Mouse (Mus musculus) stomach, embryonic 16.5 days (tissue): ENCODE results near the gene Tmem132b. TPM values are rescaled to one million over a fixed set of nuclear protein-coding genes. Genes with fewer than 3 reads are reported as not detected.

ENCODE experiments used
- ATAC-seq: fragments of 200-750 bp; cut with Nextera tagmentation; 2 replicates; pipeline ENCODE4 v1.8.0; 2017; ENCODE audit warnings: moderate number of reproducible peaks, moderate TSS enrichment; ENCODE audit not compliant: insufficient read depth, low FRiP score
- H3K27ac ChIP-seq: fragments of 300-500 bp; sonication (generic); 2 replicates; pipeline ENCODE4 v1.5.1; 2014; ENCODE audit warnings: low read length
- H3K27me3 ChIP-seq: fragments of 300-500 bp; sonication (generic); 2 replicates; pipeline ENCODE4 v1.6.1; 2014; ENCODE audit warnings: low read length, control low read depth, mixed read lengths; ENCODE audit not compliant: control insufficient read depth, insufficient read depth
- H3K36me3 ChIP-seq: fragments of 300-500 bp; sonication (generic); 2 replicates; pipeline ENCODE4 v1.6.1; 2014; ENCODE audit warnings: low read length; ENCODE audit not compliant: control insufficient read depth, insufficient read depth
- H3K4me1 ChIP-seq: fragments of 300-500 bp; sonication (generic); 2 replicates; pipeline ENCODE4 v1.6.1; 2014; ENCODE audit warnings: low read length, control low read depth, mixed read lengths; ENCODE audit not compliant: control insufficient read depth, insufficient read depth
- H3K4me2 ChIP-seq: fragments of 300-500 bp; sonication (generic); 2 replicates; pipeline ENCODE4 v1.6.1; 2014; ENCODE audit warnings: low read depth, low read length, mixed read lengths
- H3K4me3 ChIP-seq: fragments of 300-500 bp; sonication (generic); replicated peaks from 2 replicates; pipeline ENCODE4 v1.5.1; 2014; ENCODE audit warnings: mild to moderate bottlenecking, low read length
- H3K9ac ChIP-seq: fragments of 300-500 bp; sonication (generic); 2 replicates; pipeline ENCODE4 v1.6.1; 2014; ENCODE audit warnings: low read length
- H3K9me3 ChIP-seq: fragments of 300-500 bp; sonication (generic); replicated peaks from 2 replicates; pipeline ENCODE4 v1.6.1; 2016; ENCODE audit warnings: low read length, control low read depth; ENCODE audit not compliant: control insufficient read depth
- WGBS: fragments of 180-500 bp; shearing (Covaris S2); extraction: QIAGEN DNeasy Blood & Tissue Kit; methylation state at CpG from one replicate; pipeline ENCODE4 v1.1.7; 2014; 5-methylcytosine and 5-hydroxymethylcytosine counted together
- polyA plus RNA-seq: library from polyadenylated mRNA; unstranded; fragments of >200 nt; fragmentation: Nextera tagmentation; extraction: Ambion mirVana; gene quantifications from 2 replicates; pipeline ENCODE4 v1.2.1, GENCODE M21; 2015

The Tmem132b gene
- polyA plus RNA-seq, 1 experiment from 2014 or later = 0.26 TPM

GRCm38 (mm10) chr5:125546293-125546692 is 14.7 kb downstream of the Tmem132b start:
- no peaks in the 10 kb centered on the region; the same call in 1 of the 2 replicates for H3K9me3 ChIP-seq
- WGBS = 27% methylated on average over 13 of the region's 13 CpGs
- no peaks in the 10 kb centered on the region for H3K36me3 ChIP-seq
- no peak for ATAC-seq
- no peak overlapping the region for H3K4me3 ChIP-seq
- no peak overlapping the region for H3K27ac ChIP-seq
- no peak overlapping the region for H3K9ac ChIP-seq
- no peak overlapping the region for H3K4me2 ChIP-seq
- H3K27me3 ChIP-seq = no peaks in the 10 kb centered on the region
- H3K4me1 ChIP-seq = no peaks in the 10 kb centered on the region

- Histone ChIP-seq H3K9ac (no peak overlapping the region), H3K27ac (no peak overlapping the region), H3K4me2 (no peak overlapping the region), H3K36me3 (no peaks in the 10 kb centered on the region), H3K4me3 (no peak overlapping the region), H3K27me3 (no peaks in the 10 kb centered on the region), H3K9me3 (no peaks in the 10 kb centered on the region; the same call in 1 of the 2 replicates), H3K4me1 (no peaks in the 10 kb centered on the region)
- 35% methylated on average over 11 of the region's 11 CpGs for WGBS
- ATAC-seq = no peak
Observed at GRCm38 (mm10) chr5:125549750-125550489, 18.3 kb downstream of the Tmem132b start.

- no peak overlapping the region for H3K4me2 ChIP-seq
- H3K4me1 ChIP-seq = no peaks in the 10 kb centered on the region
- no peak overlapping the region for H3K9ac ChIP-seq
- no peak overlapping the region for H3K27ac ChIP-seq
- H3K27me3 ChIP-seq = no peaks in the 10 kb centered on the region
- no peaks in the 10 kb centered on the region for H3K9me3 ChIP-seq
- no peak for ATAC-seq
- no peaks in the 10 kb centered on the region for H3K36me3 ChIP-seq
- 62% methylated on average over 5 of the region's 5 CpGs for WGBS
- H3K4me3 ChIP-seq = no peak overlapping the region
Observed at GRCm38 (mm10) chr5:125555732-125556131, 24.2 kb downstream of the Tmem132b start.

GRCm38 (mm10) chr5:125563492-125563891 is 31.9 kb downstream of the Tmem132b start:
- Histone ChIP-seq H3K4me1 (no peaks in the 10 kb centered on the region), H3K36me3 (no peaks in the 10 kb centered on the region), H3K4me3 (no peak overlapping the region), H3K9ac (no peak overlapping the region), H3K4me2 (no peak overlapping the region), H3K9me3 (no peaks in the 10 kb centered on the region), H3K27ac (no peak overlapping the region), H3K27me3 (no peaks in the 10 kb centered on the region)
- 37% methylated on average over 6 of the region's 6 CpGs for WGBS
- no peak for ATAC-seq

DNA sequence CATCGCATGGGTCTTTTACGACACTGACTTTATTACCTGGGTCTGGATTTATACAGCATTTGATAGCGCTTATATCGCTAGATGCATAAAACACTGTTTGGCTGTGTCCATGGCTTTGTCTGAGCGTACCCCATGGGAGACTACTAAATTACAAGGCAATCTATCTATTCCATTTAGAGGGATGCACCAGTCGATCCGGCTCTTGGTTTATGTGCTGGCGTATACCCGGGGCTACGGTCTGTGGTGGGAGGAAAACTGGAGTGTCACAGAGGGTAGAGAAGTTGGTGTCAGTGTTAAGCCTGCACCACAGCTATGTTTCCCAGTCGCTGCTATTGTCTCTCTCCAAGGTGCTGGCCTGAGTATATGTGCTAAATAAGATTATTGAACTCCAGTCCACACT is 34.2 kb downstream of the Tmem132b start:
- no peaks in the 10 kb centered on the region for H3K9me3 ChIP-seq
- no peak overlapping the region for H3K27ac ChIP-seq
- 74% methylated on average over 11 of the region's 11 CpGs for WGBS
- H3K4me1 ChIP-seq = no peaks in the 10 kb centered on the region
- ATAC-seq = no peak
- no peaks in the 10 kb centered on the region for H3K36me3 ChIP-seq
- no peak overlapping the region for H3K4me2 ChIP-seq
- no peaks in the 10 kb centered on the region for H3K27me3 ChIP-seq
- no peak overlapping the region for H3K4me3 ChIP-seq
- H3K9ac ChIP-seq = no peak overlapping the region

DNA sequence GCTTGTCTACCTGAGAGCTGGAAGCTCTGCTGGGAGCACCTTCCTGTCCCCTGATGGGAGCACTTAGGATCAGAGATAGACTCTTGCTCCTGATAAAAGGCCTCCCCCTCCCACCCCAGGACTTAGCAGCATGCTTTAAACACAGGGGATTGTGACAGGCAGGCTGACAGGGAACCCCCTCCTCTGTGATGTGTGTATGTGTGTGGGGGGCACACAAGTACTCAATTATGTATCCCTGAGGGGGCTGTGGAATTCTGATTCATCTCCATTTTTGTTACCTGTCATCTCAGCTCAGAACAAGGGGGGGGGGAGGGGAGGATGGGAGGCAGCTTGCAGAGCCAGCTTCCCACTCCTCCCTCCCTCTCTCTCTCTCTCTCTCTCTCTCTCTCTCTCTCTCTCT is 36.9 kb downstream of the Tmem132b start:
- Histone ChIP-seq H3K27ac (no peak overlapping the region), H3K4me3 (no peak overlapping the region), H3K9ac (no peak overlapping the region), H3K27me3 (no peaks in the 10 kb centered on the region), H3K4me1 (no peaks in the 10 kb centered on the region), H3K9me3 (no peaks in the 10 kb centered on the region), H3K4me2 (no peak overlapping the region), H3K36me3 (no peaks in the 10 kb centered on the region)
- no peak for ATAC-seq

DNA sequence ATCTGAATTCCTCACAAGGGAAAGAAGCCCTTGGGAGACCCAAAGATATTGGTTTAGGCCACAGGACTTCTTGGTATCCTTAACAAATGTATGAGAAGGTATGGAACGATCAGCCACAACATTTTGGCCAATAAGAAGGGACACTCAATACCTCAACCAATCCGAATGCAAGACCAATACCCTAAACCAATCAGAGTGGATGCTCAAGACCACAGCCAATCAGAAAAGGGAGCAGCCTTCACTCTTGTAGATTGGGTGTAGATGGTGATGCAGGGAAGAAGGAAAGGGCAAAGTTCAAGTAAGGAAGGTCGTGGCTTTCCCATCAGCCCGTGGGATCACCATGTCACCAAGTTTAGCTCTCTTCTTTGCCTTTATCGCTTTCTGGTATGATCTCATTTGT is 40.4 kb downstream of the Tmem132b start:
- no peaks in the 10 kb centered on the region for H3K27me3 ChIP-seq
- ATAC-seq = no peak
- no peak overlapping the region for H3K4me3 ChIP-seq
- 84% methylated on average over 5 of the region's 5 CpGs for WGBS
- no peaks in the 10 kb centered on the region for H3K36me3 ChIP-seq
- H3K4me2 ChIP-seq = no peak overlapping the region
- no peaks in the 10 kb centered on the region for H3K9me3 ChIP-seq
- no peak overlapping the region for H3K27ac ChIP-seq
- H3K4me1 ChIP-seq = no peaks in the 10 kb centered on the region
- no peak overlapping the region for H3K9ac ChIP-seq

- no peaks in the 10 kb centered on the region for H3K36me3 ChIP-seq
- no peak overlapping the region for H3K4me2 ChIP-seq
- H3K4me3 ChIP-seq = no peak overlapping the region
- WGBS = 15% methylated on average over 8 of the region's 8 CpGs
- no peak for ATAC-seq
- no peak overlapping the region for H3K9ac ChIP-seq
- no peak overlapping the region for H3K27ac ChIP-seq
- H3K9me3 ChIP-seq = no peaks in the 10 kb centered on the region
- no peaks in the 10 kb centered on the region for H3K27me3 ChIP-seq
- H3K4me1 ChIP-seq = no peaks in the 10 kb centered on the region
Observed at GRCm38 (mm10) chr5:125574886-125575285, 43.3 kb downstream of the Tmem132b start.

- 77% methylated on average over 2 of the region's 2 CpGs for WGBS
Observed at GRCm38 (mm10) chr5:125575866-125576265, 44.3 kb downstream of the Tmem132b start.

More at GRCm38 (mm10) chr5:125575866-125576265, 44.3 kb downstream of the Tmem132b start:
- ATAC-seq = no peak
- H3K4me2 ChIP-seq = no peak overlapping the region
- H3K4me3 ChIP-seq = no peak overlapping the region
- H3K4me1 ChIP-seq = no peaks in the 10 kb centered on the region
- H3K36me3 ChIP-seq = no peaks in the 10 kb centered on the region
- H3K9me3 ChIP-seq = no peaks in the 10 kb centered on the region
- H3K9ac ChIP-seq = no peak overlapping the region
- no peaks in the 10 kb centered on the region for H3K27me3 ChIP-seq
- H3K27ac ChIP-seq = no peak overlapping the region
